Mouse (Mus musculus) inflammation-experienced regulatory T-cells (primary cell): Measurements from ENCODE around the gene Sarnp. TPM values are rescaled to one million over a fixed set of nuclear protein-coding genes. Genes with fewer than 3 reads are reported as not detected.

ENCODE experiments used
- polyA plus RNA-seq, 2 experiments: library from polyadenylated mRNA; unstranded; fragments of 100-300 nt; shearing (Covaris generic); gene quantifications; one replicate each; pipeline ENCODE4 v1.2.1; 2017

The Sarnp gene
- polyA plus RNA-seq: 100 to 1,000 TPM; 138 to 144 TPM

DNA sequence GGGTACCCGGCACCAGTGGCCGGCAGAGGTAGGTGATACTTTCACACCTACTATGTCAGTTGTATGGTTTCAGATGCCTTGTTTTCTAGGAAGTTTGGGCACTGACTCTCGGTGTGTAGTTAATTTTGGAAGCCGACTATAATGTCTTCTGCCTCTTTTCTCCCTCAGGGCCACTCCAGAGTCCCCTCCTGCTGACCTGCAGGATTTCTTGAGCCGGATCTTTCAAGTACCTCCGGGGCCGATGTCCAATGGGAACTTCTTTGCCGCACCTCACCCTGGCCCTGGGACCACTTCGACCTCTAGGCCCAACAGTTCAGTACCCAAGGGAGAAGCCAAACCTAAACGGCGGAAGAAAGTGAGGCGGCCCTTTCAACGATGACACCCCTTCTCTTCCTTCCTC lies at the start of gene Sarnp:
Gene Sarnp, plus strand, starts transcription at position 301 of the 400 bp plus-strand sequence.

DNA sequence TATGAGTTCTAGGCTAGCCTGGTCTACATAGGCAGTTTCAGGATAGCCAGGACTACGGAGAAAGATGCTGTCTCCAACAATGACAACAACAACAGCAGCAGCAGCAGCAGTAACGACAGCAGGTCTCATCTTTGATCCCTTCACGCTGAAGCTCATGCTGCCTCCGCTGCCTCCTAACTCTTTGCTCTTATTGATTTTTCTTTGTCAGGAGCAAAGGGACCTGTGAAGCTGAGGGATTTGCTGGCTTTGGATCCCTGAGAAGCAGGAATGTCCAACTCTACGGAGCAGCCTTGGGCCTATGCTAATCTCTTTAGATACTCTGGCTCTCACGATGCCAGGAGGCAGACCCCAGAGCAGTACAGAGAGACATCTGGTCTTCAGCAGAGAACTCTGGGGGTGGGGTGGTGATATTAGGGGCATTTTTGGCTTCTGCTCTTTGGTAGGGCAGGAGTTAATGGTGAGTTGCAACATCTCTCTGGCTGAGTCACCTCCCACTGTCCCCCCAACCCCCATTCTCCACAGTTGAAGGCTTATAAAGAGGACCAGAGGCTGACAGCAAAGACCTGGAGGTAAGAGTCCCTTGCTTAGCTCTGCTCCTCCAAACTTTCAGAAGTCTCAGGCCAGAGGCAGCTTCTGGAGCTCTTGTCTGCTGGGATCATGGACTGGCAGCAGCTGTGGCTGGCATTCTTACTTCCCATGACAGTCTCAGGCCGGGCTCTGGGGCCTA lies 26.6 kb upstream of the Sarnp start, which contains the start of gene Mmp19:
Gene Mmp19, plus strand, starts transcription at position 513 of the 727 bp plus-strand sequence.

DNA sequence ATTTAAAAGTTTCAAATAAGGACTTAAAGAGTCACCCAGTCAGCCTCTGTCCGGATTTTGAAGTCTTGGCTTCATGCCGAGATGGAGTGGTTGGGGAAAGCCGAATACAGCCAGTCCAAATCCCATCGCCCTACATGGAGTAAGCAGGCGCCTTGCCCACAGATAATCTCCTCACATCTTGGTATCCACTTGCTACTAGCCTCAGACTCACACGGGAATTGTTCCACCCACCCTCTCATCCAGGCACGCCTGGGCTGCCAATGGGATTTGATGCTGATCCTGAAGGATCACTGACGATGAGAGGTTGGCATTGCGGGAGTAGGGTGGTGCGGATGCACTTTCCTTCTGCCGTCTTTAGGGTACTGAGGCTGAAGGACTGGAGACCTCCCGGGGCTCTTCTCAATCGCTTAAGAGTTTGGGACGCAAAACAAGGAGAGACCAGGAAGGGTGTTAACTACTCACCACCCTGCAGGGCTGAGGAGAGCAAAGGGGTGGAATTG lies 13.3 kb upstream of the Sarnp start, which contains the start of gene Dnajc14:
Gene Dnajc14, plus strand, starts transcription at position 292 of the 500 bp plus-strand sequence.

DNA sequence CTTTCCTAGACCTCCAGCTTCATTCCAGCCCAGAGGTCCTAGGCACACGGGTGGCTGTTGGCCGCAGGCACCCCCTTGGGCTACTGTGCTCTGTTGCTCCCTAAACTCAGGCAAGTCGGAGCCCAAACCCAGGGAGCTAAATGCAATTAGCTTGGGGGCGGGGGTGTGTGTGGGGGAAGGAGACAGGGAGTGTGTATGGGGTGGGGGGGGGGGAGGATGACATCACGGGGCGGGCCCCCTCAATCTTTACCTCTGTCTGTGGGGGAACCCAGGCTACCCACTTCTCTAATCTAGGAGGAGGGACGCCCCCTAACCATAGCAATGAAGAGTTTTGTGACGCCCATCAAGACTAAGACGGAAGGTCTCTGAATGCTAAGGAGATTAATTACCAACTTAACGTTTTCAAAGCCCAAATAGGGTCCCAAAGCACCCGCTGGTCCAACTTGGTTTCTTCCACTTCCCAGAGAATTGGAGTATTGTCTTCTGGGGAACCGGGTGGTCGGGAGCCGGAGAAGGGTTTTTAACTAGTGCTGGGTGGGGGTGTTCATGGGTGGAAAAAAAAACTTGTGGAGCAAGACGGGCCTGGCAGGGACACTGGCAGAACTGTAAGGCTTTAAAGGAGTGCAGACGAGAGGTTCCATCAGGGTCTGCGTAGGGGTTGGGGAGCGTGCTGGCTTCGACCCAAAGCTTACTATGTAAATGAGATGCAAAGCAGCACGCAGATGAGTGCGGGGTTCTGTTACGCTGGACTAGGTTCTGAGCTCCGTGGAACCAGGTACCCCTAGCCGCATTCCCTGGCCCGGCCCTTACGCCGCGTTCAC lies 12.7 kb upstream of the Sarnp start, which contains the start of gene Tmem198b:
Gene Tmem198b, minus strand, starts transcription at position 100 of the 821 bp plus-strand sequence.

DNA sequence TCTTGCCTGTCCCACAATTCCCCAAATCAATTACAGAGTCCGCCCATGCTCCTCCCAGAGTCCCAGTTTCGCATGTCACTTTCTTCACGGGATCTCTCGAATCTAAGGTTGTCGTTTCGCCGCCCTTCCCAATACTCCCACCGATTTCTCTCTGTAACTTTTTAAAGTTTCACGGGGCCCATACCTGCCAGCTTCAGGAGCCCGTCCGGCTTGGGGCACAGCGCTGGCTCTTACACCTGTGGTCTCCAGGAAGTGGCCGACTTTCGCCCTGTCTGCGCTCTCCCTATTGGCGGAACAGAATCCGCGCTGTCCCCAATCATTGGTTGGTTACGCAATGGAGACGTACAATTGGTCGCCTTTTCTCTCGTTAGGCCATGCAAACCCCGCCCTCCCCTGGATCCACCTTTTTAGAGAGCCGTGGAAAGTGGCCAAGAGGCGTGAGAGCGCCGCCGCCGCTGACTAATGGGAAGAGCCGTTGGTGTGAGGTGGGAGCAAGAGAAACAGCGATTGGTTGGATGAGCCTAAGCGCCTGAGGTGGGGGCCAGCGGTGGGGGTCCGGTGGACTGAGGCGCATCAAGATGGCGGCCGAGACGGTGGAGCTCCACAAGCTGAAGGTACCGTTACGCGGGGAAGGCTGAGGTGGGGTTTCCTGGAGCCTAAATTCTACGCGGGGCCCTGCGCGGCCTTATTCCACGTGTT lies 4.4 kb downstream of the Sarnp start, which contains the start of gene Ormdl2:
Gene Ormdl2, minus strand, starts transcription at position 288 of the 699 bp plus-strand sequence.

DNA sequence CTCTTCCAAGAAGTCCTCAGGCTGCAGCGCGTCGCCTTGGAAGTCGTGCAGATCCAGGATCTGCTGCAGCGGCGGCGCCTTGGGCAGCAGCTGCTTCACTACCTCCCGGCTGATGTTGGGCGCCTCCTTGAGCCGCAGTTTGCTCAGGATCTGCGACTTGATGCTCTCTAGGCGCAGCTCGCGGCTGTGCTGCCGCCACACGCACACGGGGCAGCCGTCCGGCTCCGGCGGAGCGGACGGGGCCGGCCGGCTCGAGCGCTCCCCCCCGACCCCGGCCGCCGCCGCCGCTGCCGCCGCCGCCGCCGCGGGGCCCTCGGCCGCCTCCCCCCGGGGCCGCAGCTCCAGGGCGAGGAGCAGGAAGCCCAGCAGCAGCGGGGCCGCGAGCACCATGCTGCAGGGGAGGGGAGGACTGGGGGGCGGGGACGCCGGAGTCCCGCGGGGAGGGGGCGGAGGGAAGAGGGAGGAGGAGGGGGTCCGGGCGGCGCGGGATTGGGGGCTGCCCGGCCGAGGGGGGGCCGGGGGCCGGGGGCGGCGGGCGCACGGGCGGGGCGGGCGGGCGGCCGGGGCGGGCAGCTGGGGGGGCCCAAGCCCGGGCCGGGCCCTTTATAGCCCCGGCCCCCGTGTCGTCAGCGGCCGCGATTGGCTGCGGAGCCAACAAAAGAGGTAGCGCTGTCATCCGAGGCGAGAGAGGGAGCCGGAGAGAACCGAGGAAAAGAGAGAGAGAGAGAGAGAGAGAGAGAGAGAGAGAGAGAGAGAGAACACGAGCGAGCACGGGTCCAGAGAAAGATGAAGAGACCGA lies 74.4 kb downstream of the Sarnp start, which contains the start of gene Gdf11:
Gene Gdf11, minus strand, starts transcription at position 423 of the 799 bp plus-strand sequence.

DNA sequence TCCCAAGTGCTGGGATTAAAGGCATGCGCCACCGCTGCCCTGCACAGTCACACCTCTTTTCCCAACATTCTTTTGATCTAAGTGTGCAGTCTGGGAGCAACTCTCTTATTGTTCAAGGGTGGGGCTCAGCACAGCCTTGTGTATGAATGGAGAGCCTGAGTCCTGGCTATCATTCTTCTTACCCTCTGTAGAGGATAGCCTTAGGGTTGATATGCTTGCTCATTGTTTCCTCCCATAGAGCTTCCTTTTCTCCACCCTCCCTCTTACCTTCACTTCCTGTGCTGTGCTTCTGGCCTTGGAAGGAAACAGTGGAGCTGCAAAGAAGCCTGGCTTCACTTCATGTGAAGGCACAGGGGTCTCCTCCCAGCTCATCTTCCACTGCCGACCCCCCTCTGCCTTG lies 83.6 kb downstream of the Sarnp start, which contains the start of gene Cd63:
Gene Cd63, plus strand, starts transcription at position 292 of the 400 bp plus-strand sequence.

DNA sequence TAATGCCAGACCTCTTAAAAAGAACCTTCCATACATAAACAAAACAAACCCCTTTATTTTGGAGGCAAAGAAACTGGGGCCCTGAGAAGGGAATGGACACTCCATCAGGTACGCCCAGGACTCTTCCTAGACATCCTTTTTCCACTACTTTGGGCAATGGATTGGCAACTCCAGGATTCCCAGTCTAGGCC lies 105.6 kb downstream of the Sarnp start, which contains the start of gene Rdh5:
Gene Rdh5, minus strand, starts transcription at position 67 of the 191 bp plus-strand sequence.

DNA sequence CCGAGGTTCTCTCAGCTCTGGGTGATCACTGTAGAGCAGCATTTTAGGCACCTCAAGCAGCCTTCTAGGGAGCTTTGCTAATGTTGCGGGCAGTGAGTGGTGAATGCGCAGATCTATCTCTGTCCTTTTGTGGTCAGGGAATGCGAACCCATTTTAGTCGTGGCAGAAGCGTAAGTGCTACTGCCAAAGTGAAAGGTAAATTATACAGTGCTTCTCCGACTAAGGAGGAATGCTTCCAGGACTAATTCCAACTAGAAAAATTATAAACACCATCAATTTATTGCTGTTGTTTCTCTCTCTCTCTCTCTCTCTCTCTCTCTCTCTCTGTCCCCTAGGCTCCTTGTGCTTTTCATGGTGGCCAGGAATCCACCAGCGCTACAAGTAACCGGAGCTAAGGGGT lies 106.8 kb downstream of the Sarnp start, which contains the start of gene Bloc1s1:
Gene Bloc1s1, minus strand, starts transcription at position 101 of the 400 bp plus-strand sequence.

Other genes with a start within 250 kb of the Sarnp start
- gene Erbb3, start 227.7 kb upstream of the Sarnp start, polyA plus RNA-seq: 1 to 10 TPM; 2.9 to 8.1 TPM
- 100 to 1,000 TPM; 473 to 520 TPM for gene Rps26, start 190.6 kb upstream of the Sarnp start, polyA plus RNA-seq
- 100 to 1,000 TPM in 1 of 2 experiments, 10 to 100 TPM in 1; 71.0 to 105 TPM for gene Ikzf4, start 171.3 kb upstream of the Sarnp start, polyA plus RNA-seq
- 10 to 100 TPM; 46.6 to 47.9 TPM for gene Suox, start 143.3 kb upstream of the Sarnp start, polyA plus RNA-seq
- 10 to 100 TPM; 44.2 to 45.0 TPM for gene Rab5b, start 121.1 kb upstream of the Sarnp start, polyA plus RNA-seq
- 1 to 10 TPM; 2.9 to 5.1 TPM for gene Pmel, start 113.1 kb upstream of the Sarnp start, polyA plus RNA-seq
- gene Cdk2, start 112.3 kb upstream of the Sarnp start, polyA plus RNA-seq: 10 to 100 TPM; 33.2 to 43.0 TPM
- gene Dgka, start 72.5 kb upstream of the Sarnp start, polyA plus RNA-seq: 100 to 1,000 TPM; 564 to 912 TPM
- 10 to 100 TPM; 30.7 to 44.7 TPM for gene Pym1, start 69.4 kb upstream of the Sarnp start, polyA plus RNA-seq
- 1 to 10 TPM in 1 of 2 experiments, under 1 TPM in 1; 0.27 to 1.1 TPM for gene Mmp19, start 26.4 kb upstream of the Sarnp start, polyA plus RNA-seq
- 100 to 1,000 TPM in 1 of 2 experiments, 10 to 100 TPM in 1; 99.0 to 113 TPM for gene Dnajc14, start 13.3 kb upstream of the Sarnp start, polyA plus RNA-seq
- gene Tmem198b, start 13.0 kb upstream of the Sarnp start, polyA plus RNA-seq: 1 to 10 TPM; 2.2 to 4.1 TPM
- gene Ormdl2, start 4.3 kb downstream of the Sarnp start, polyA plus RNA-seq: 10 to 100 TPM; 65.4 to 69.2 TPM
- gene Gdf11, start 74.4 kb downstream of the Sarnp start, polyA plus RNA-seq: 1 to 10 TPM; 2.9 TPM
- 1 to 10 TPM in 1 of 2 experiments, under 1 TPM in 1; 0.86 to 6.2 TPM for gene Cd63, start 83.7 kb downstream of the Sarnp start, polyA plus RNA-seq
- gene Rdh5, start 105.6 kb downstream of the Sarnp start, polyA plus RNA-seq: 10 to 100 TPM; 13.9 to 24.2 TPM
- 100 to 1,000 TPM; 113 to 188 TPM for gene Bloc1s1, start 106.7 kb downstream of the Sarnp start, polyA plus RNA-seq
- 10 to 100 TPM in 1 of 2 experiments, 1 to 10 TPM in 1; 3.9 to 21.2 TPM for gene Itga7, start 116.5 kb downstream of the Sarnp start, polyA plus RNA-seq
- gene Mettl7b, start 143.7 kb downstream of the Sarnp start, polyA plus RNA-seq: not detected
- gene Olfr9, start 172.1 kb downstream of the Sarnp start, polyA plus RNA-seq: under 1 TPM in 1 of 2 experiments, not detected in 1; 0.51 TPM
- gene Olfr763, start 193.5 kb downstream of the Sarnp start, polyA plus RNA-seq: not detected
- gene Olfr764-ps1, start 222.6 kb downstream of the Sarnp start, polyA plus RNA-seq: not detected
- gene Olfr765, start 232.7 kb downstream of the Sarnp start, polyA plus RNA-seq: not detected